Mouse (Mus musculus) liver, embryonic 14.5 days (tissue): Measurements from ENCODE around the gene Rassf3. TPM values are rescaled to one million over a fixed set of nuclear protein-coding genes. Genes with fewer than 3 reads are reported as not detected.

Experiments used
- ATAC-seq: fragments of 200-750 bp; cut with Nextera tagmentation; 2 replicates; pipeline ENCODE4 v1.8.0; 2017; ENCODE audit warnings: moderate number of reproducible peaks, mild to moderate bottlenecking, moderate library complexity; ENCODE audit not compliant: insufficient read depth
- DNase-seq, 3 experiments: peaks; one replicate each; pipeline ENCODE4 v3.0.0-alpha.2; 2012 to 2013; ENCODE audit warnings: low read depth in 3 of 3, low spot score in 3 of 3
- H3K27ac ChIP-seq: fragments of 300-500 bp; sonication (generic); 2 replicates; pipeline ENCODE4 v1.5.1; 2014; ENCODE audit warnings: moderate library complexity, mild to moderate bottlenecking, control low read depth, inconsistent platforms
- H3K27me3 ChIP-seq: fragments of 300-500 bp; sonication (generic); 2 replicates; pipeline ENCODE4 v1.6.1; 2014; ENCODE audit warnings: mild to moderate bottlenecking, low read length, moderate library complexity; ENCODE audit not compliant: control insufficient read depth, insufficient read depth
- H3K36me3 ChIP-seq: fragments of 300-500 bp; sonication (generic); replicated peaks from 2 replicates; pipeline ENCODE4 v1.6.1; 2014; ENCODE audit warnings: low read depth; ENCODE audit not compliant: control insufficient read depth, insufficient read depth
- H3K4me1 ChIP-seq, 2 experiments: fragments of 200-500 bp in 1 of 2; fragments of 300-500 bp in 1 of 2; sonication (generic) in 1 of 2; replicated peaks; 2 replicates each; pipeline ENCODE4 v1.6.1; 2012 to 2014; ENCODE audit warnings: antibody characterized with exemption in 1 of 2, inconsistent platforms in 1 of 2, low read length in 1 of 2; ENCODE audit not compliant: control insufficient read depth in 2 of 2, insufficient read depth in 2 of 2
- H3K4me2 ChIP-seq: fragments of 300-500 bp; sonication (generic); 2 replicates; pipeline ENCODE4 v1.6.1; 2014; ENCODE audit warnings: low read depth, mild to moderate bottlenecking, control low read depth, moderate library complexity
- H3K4me3 ChIP-seq, 2 experiments: fragments of 200-500 bp in 1 of 2; fragments of 300-500 bp in 1 of 2; sonication (generic) in 1 of 2; 2 replicates each; pipeline ENCODE4 v1.5.1; 2012 to 2014; ENCODE audit warnings: low read depth in 2 of 2, low read length in 2 of 2, mild to moderate bottlenecking in 2 of 2, control low read depth in 1 of 2, inconsistent platforms in 1 of 2, moderate library complexity in 1 of 2; ENCODE audit not compliant: insufficient read depth in 1 of 2
- H3K9ac ChIP-seq: fragments of 300-500 bp; sonication (generic); replicated peaks from 2 replicates; pipeline ENCODE4 v1.6.1; 2014; ENCODE audit warnings: mild to moderate bottlenecking, control low read depth, moderate library complexity
- H3K9me3 ChIP-seq: fragments of 300-500 bp; sonication (generic); 2 replicates; pipeline ENCODE4 v1.6.1; 2016; ENCODE audit warnings: low read length, mixed read lengths; ENCODE audit not compliant: control insufficient read depth
- CTCF ChIP-seq: IDR thresholded peaks from 2 replicates; pipeline ENCODE4 v1.5.1; 2016; ENCODE audit warnings: antibody characterized with exemption, low read depth, control low read depth
- EP300 ChIP-seq: IDR thresholded peaks from 2 replicates; pipeline ENCODE4 v1.6.1; 2016; ENCODE audit warnings: antibody characterized with exemption, low read depth
- WGBS: fragments of 180-500 bp; shearing (Covaris S2); extraction: QIAGEN DNeasy Blood & Tissue Kit; methylation state at CpG from one replicate; pipeline ENCODE4 v1.1.7; 2014; ENCODE audit not compliant: insufficient replicate concordance; 5-methylcytosine and 5-hydroxymethylcytosine counted together
- polyA plus RNA-seq, 2 experiments: library from polyadenylated mRNA; depleted of rRNA in 1 of 2; stranded (reverse) in 1 of 2; unstranded in 1 of 2; fragments of >200 nt; fragmentation: Nextera tagmentation in 1 of 2; extraction: Ambion mirVana in 1 of 2; gene quantifications; 2 replicates each; pipeline versions ENCODE4 v1.2.1 to v1.2.3; 2012 to 2014

Gene Rassf3
- polyA plus RNA-seq, 2 experiments: 7.9 to 8.6 TPM

GRCm38 (mm10) chr10:121411721-121412455, 64.3 kb downstream of the Rassf3 start:
- Histone ChIP-seq H3K36me3 (no peaks in the 10 kb centered on the region), H3K27ac (no peak overlapping the region), H3K27me3 (no peaks in the 10 kb centered on the region), H3K4me1 (no peaks in the 10 kb centered on the region), H3K4me3 (no peak overlapping the region), H3K9ac (no peak overlapping the region), H3K4me2 (no peak overlapping the region), H3K9me3 (no peaks in the 10 kb centered on the region)
- DNase-seq: no peak
- ATAC-seq: no peak
- no peak for TF ChIP-seq CTCF
- no peak for TF ChIP-seq EP300
- WGBS: 70% methylated on average over 11 of the region's 11 CpGs

GRCm38 (mm10) chr10:121409717-121410116, 66.4 kb downstream of the Rassf3 start:
- ATAC-seq (no peak), DNase-seq (peak in 1 of 3 experiments; percentile 43)
- no peak overlapping the region for H3K4me3 ChIP-seq
- TF ChIP-seq EP300 (no peak), CTCF (peak; percentile 85)
- no peak overlapping the region for H3K9ac ChIP-seq
- no peak overlapping the region for H3K27ac ChIP-seq
- 66% methylated on average over 7 of the region's 7 CpGs for WGBS
- H3K27me3 ChIP-seq: no peaks in the 10 kb centered on the region
- H3K4me1 ChIP-seq: no peaks in the 10 kb centered on the region
- no peaks in the 10 kb centered on the region for H3K9me3 ChIP-seq
- H3K36me3 ChIP-seq: no peaks in the 10 kb centered on the region
- no peak overlapping the region for H3K4me2 ChIP-seq

GRCm38 (mm10) chr10:121403946-121404345, 72.2 kb downstream of the Rassf3 start:
- DNase-seq (no peak), ATAC-seq (no peak)
- no peak overlapping the region for H3K4me3 ChIP-seq
- no peaks in the 10 kb centered on the region for H3K4me1 ChIP-seq
- 72% methylated on average over 6 of the region's 9 CpGs for WGBS
- no peaks in the 10 kb centered on the region for H3K36me3 ChIP-seq
- H3K9ac ChIP-seq: no peak overlapping the region
- H3K4me2 ChIP-seq: no peak overlapping the region
- H3K27ac ChIP-seq: no peak overlapping the region
- TF ChIP-seq CTCF: no peak
- TF ChIP-seq EP300: no peak
- H3K27me3 ChIP-seq: no peaks in the 10 kb centered on the region
- no peaks in the 10 kb centered on the region for H3K9me3 ChIP-seq

- WGBS: 69% methylated on average over 9 of the region's 9 CpGs
- no peak overlapping the region for H3K27ac ChIP-seq
- no peaks in the 10 kb centered on the region for H3K27me3 ChIP-seq
- DNase-seq: no peak
- no peaks in the 10 kb centered on the region for H3K4me1 ChIP-seq
- H3K4me3 ChIP-seq: no peak overlapping the region
- H3K9ac ChIP-seq: no peak overlapping the region
- no peaks in the 10 kb centered on the region for H3K36me3 ChIP-seq
- TF ChIP-seq CTCF: no peak
- TF ChIP-seq EP300: no peak
- H3K4me2 ChIP-seq: no peak overlapping the region
- no peaks in the 10 kb centered on the region for H3K9me3 ChIP-seq
- ATAC-seq: no peak
These were observed 73.0 kb downstream of the Rassf3 start for GRCm38 (mm10) chr10:121403104-121403503.

- ATAC-seq: no peak
These were observed 75.1 kb downstream of the Rassf3 start for GRCm38 (mm10) chr10:121401005-121401404.

More at GRCm38 (mm10) chr10:121401005-121401404, 75.1 kb downstream of the Rassf3 start:
- Histone ChIP-seq H3K9ac (no peak overlapping the region), H3K9me3 (no peaks in the 10 kb centered on the region), H3K4me3 (no peak overlapping the region), H3K27ac (no peak overlapping the region), H3K4me1 (no peaks in the 10 kb centered on the region), H3K36me3 (no peaks in the 10 kb centered on the region), H3K4me2 (no peak overlapping the region), H3K27me3 (no peaks in the 10 kb centered on the region)
- WGBS: 52% methylated on average over 7 of the region's 7 CpGs
- no peak for DNase-seq
- TF ChIP-seq EP300 (no peak), CTCF (no peak)
